Mouse (Mus musculus) myocyte (in vitro differentiated cells): ENCODE measurements around the gene Cblb. TPM values are rescaled to one million over a fixed set of nuclear protein-coding genes. Genes with fewer than 3 reads are reported as not detected.

ENCODE experiments used
- H3K27me3 ChIP-seq: one replicate; pipeline ENCODE4 v1.6.1; 2011; ENCODE audit not compliant: control insufficient read depth, insufficient read depth, insufficient read length
- H3K36me3 ChIP-seq: one replicate; pipeline ENCODE4 v1.6.1; 2011; ENCODE audit not compliant: control insufficient read depth, insufficient read depth
- H3K4me2 ChIP-seq: one replicate; pipeline ENCODE4 v1.6.1; 2011; ENCODE audit warnings: low read depth, control low read depth
- H3K4me3 ChIP-seq: one replicate; pipeline ENCODE4 v1.5.1; 2011; ENCODE audit warnings: mild to moderate bottlenecking, control low read depth, moderate library complexity
- H3K79me2 ChIP-seq: one replicate; pipeline ENCODE4 v1.6.1; 2011; ENCODE audit not compliant: control insufficient read depth, insufficient read depth
- H3ac ChIP-seq: one replicate; pipeline ENCODE4 v1.6.1; 2011; ENCODE audit not compliant: control insufficient read depth, insufficient read length
- CEBPB ChIP-seq: IDR thresholded peaks from 2 replicates; pipeline ENCODE4 v1.6.1; 2011; ENCODE audit warnings: mild to moderate bottlenecking, moderate library complexity; ENCODE audit not compliant: poor library complexity, insufficient read depth, severe bottlenecking
- E2F4 ChIP-seq: IDR thresholded peaks from one replicate; pipeline ENCODE4 v1.6.1; 2011; ENCODE audit warnings: mild to moderate bottlenecking, control low read depth, moderate library complexity; ENCODE audit not compliant: insufficient read depth
- MAX ChIP-seq: IDR thresholded peaks from one replicate; pipeline ENCODE4 v1.6.1; 2011; ENCODE audit warnings: low read depth, mild to moderate bottlenecking, control low read depth
- MYOD1 ChIP-seq, 3 experiments: IDR thresholded peaks; one replicate each; pipeline ENCODE4 v1.6.1; 2011; ENCODE audit warnings: control low read depth in 2 of 3, low read depth in 2 of 3, mild to moderate bottlenecking in 2 of 3, moderate library complexity in 1 of 3; ENCODE audit not compliant: insufficient read length in 2 of 3, control insufficient read depth in 1 of 3
- MYOG ChIP-seq, 3 experiments: IDR thresholded peaks; one replicate each; pipeline ENCODE4 v1.6.1; 2011; ENCODE audit warnings: control low read depth in 2 of 3, low read depth in 2 of 3, mild to moderate bottlenecking in 2 of 3; ENCODE audit not compliant: insufficient read length in 2 of 3, control insufficient read depth in 1 of 3, insufficient read depth in 1 of 3
- POLR2A ChIP-seq: IDR thresholded peaks from one replicate; pipeline ENCODE4 v1.6.1; 2011; ENCODE audit warnings: low read depth, mild to moderate bottlenecking, control low read depth, moderate library complexity; ENCODE audit not compliant: insufficient read length
- POLR2AphosphoS2 ChIP-seq: IDR thresholded peaks from one replicate; pipeline ENCODE4 v1.6.1; 2011; ENCODE audit warnings: low read depth, control low read depth; ENCODE audit not compliant: insufficient read length
- REST ChIP-seq: IDR thresholded peaks from one replicate; pipeline ENCODE4 v1.6.1; 2011; ENCODE audit warnings: mild to moderate bottlenecking, control low read depth, moderate library complexity; ENCODE audit not compliant: insufficient read depth, insufficient read length
- SRF ChIP-seq: IDR thresholded peaks from one replicate; pipeline ENCODE4 v1.6.1; 2011; ENCODE audit warnings: low read depth; ENCODE audit not compliant: control insufficient read depth, insufficient read length
- TCF12 ChIP-seq: IDR thresholded peaks from one replicate; pipeline ENCODE4 v1.6.1; 2011; ENCODE audit warnings: mild to moderate bottlenecking, control low read depth; ENCODE audit not compliant: poor library complexity, insufficient read depth, severe bottlenecking
- TCF3 ChIP-seq: IDR thresholded peaks from one replicate; pipeline ENCODE4 v1.6.1; 2011; ENCODE audit warnings: low read depth, control low read depth; ENCODE audit not compliant: insufficient read length
- USF1 ChIP-seq: IDR thresholded peaks from one replicate; pipeline ENCODE4 v1.6.1; 2011; ENCODE audit warnings: low read depth, mild to moderate bottlenecking, control low read depth, moderate library complexity
- polyA plus RNA-seq: library from polyadenylated mRNA; unstranded; fragments of >200 nt; fragmentation: generic; extraction: Trizol; gene quantifications from one replicate; pipeline ENCODE4 v1.2.1, GENCODE M21; 2012; ENCODE audit warnings: missing spikeins

Gene Cblb
- polyA plus RNA-seq, 1 experiment, result 7.7 TPM

DNA sequence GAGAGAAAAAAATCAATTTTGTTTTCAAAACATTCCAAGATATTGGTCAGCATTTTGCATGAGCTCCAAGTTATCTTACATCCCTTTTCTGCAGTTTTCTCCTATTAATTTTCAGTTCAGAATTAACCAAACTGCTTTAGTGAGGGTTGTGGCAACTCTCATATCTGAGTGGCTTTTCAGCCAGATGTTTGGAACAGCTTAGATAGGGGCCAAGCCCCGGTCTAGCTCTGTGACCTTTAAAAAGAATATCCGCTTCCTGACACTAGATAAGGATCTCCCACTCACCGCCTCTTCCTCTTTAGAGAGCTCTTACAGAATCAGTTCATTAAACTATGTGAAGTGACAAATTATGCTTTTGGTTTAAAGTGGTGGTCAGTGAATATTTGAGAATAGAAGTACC is 50.7 kb downstream of the Cblb start:
- H3K4me2 ChIP-seq, result no peak overlapping the region
- TF ChIP-seq E2F4 (no peak), MYOD1 (IDR thresholded peaks at IDR 0.05; ENCODE audit: control insufficient read depth in 1 of 3, insufficient read length in 2 of 3, low read depth in 2 of 3) (no peak), MAX (no peak), REST (no peak), USF1 (no peak), TCF3 (no peak), MYOG (IDR thresholded peaks at IDR 0.05; ENCODE audit: control insufficient read depth in 1 of 3, insufficient read depth in 1 of 3, insufficient read length in 2 of 3, low read depth in 2 of 3) (no peak), POLR2A (no peak), TCF12 (no peak), SRF (no peak), CEBPB (no peak), POLR2AphosphoS2 (no peak)
- H3K4me3 ChIP-seq, result no peak overlapping the region
- peaks cover 27% of the 10 kb centered on the region for H3K79me2 ChIP-seq
- H3ac ChIP-seq, result no peak overlapping the region
- H3K27me3 ChIP-seq, result no peaks in the 10 kb centered on the region
- no peaks in the 10 kb centered on the region for H3K36me3 ChIP-seq

- H3K4me2 ChIP-seq, result no peak overlapping the region
- peaks cover 4% of the 10 kb centered on the region for H3K36me3 ChIP-seq
- H3ac ChIP-seq, result no peak overlapping the region
- no peaks in the 10 kb centered on the region for H3K27me3 ChIP-seq
- no peak overlapping the region for H3K4me3 ChIP-seq
- H3K79me2 ChIP-seq, result peaks cover 18% of the 10 kb centered on the region
- no peak for TF ChIP-seq POLR2AphosphoS2
- TF ChIP-seq USF1, result no peak
- TF ChIP-seq TCF12, result no peak
- no peak for TF ChIP-seq TCF3
- no peak for TF ChIP-seq POLR2A
- no peak for TF ChIP-seq CEBPB
- TF ChIP-seq MYOD1 (IDR thresholded peaks at IDR 0.05; ENCODE audit: control insufficient read depth in 1 of 3, insufficient read length in 2 of 3, low read depth in 2 of 3), result no peak
- TF ChIP-seq SRF, result no peak
- no peak for TF ChIP-seq MAX
- TF ChIP-seq MYOG (IDR thresholded peaks at IDR 0.05; ENCODE audit: control insufficient read depth in 1 of 3, insufficient read depth in 1 of 3, insufficient read length in 2 of 3, low read depth in 2 of 3), result no peak
- no peak for TF ChIP-seq E2F4
- TF ChIP-seq REST, result no peak
Measured at GRCm38 (mm10) chr16:52086793-52087450, 55.9 kb downstream of the Cblb start.

DNA sequence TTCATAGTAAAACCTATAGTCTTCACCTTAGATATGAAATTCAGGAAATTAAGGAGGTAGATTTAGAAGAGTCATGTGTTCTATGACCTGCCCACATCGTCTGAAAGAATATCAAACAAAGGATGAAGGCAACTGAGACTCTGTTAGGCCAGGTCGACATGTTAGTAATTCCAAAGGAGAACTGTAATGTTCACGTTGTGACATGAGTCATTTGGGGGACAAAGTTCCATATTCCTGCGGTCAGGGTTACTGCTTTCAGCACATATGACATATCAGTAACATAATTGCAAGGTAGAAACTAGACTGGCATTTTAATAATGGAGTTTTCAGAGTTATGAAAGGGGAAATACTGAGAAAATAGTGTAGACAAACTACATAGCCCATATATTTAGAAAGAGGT is 58.3 kb downstream of the Cblb start:
- no peaks in the 10 kb centered on the region for H3K27me3 ChIP-seq
- H3K36me3 ChIP-seq, result peaks cover 4% of the 10 kb centered on the region
- TF ChIP-seq POLR2A, result no peak
- TF ChIP-seq USF1, result no peak
- no peak for TF ChIP-seq TCF3
- TF ChIP-seq MAX, result no peak
- no peak for TF ChIP-seq SRF
- no peak for TF ChIP-seq CEBPB
- no peak for TF ChIP-seq TCF12
- H3K4me2 ChIP-seq, result no peak overlapping the region
- H3K4me3 ChIP-seq, result no peak overlapping the region
- H3K79me2 ChIP-seq, result peaks cover 24% of the 10 kb centered on the region
- no peak overlapping the region for H3ac ChIP-seq

DNA sequence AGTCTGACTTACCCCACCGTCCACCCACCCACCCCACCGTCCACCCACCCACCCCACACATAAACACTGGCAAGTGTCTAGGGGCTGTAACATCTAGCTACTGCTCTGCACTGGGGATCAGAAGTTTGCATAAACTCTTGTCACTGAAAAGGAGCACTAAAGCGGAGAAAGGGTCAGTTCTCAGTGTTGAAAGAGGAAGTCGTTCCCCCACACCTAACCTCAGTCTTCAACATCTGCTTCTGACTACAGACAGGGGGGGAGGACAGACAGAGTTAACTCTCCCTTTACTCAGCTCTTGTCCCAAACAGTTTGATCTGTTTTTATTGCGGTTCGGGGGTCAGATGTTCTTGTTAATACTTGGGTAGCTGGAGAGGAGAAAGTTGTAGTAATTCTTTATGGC is 59.9 kb downstream of the Cblb start:
- no peaks in the 10 kb centered on the region for H3K27me3 ChIP-seq
- peaks cover 30% of the 10 kb centered on the region for H3K79me2 ChIP-seq
- TF ChIP-seq CEBPB (no peak), MYOD1 (IDR thresholded peaks at IDR 0.05; ENCODE audit: control insufficient read depth in 1 of 3, insufficient read length in 2 of 3, low read depth in 2 of 3) (no peak), POLR2AphosphoS2 (no peak), SRF (no peak), TCF12 (no peak), MYOG (IDR thresholded peaks at IDR 0.05; ENCODE audit: control insufficient read depth in 1 of 3, insufficient read depth in 1 of 3, insufficient read length in 2 of 3, low read depth in 2 of 3) (no peak), E2F4 (no peak), TCF3 (no peak), USF1 (no peak), REST (no peak), POLR2A (no peak), MAX (no peak)
- no peak overlapping the region for H3ac ChIP-seq
- no peak overlapping the region for H3K4me2 ChIP-seq
- H3K36me3 ChIP-seq, result peaks cover 4% of the 10 kb centered on the region
- H3K4me3 ChIP-seq, result no peak overlapping the region
